Mouse (Mus musculus) kidney, postnatal 0 days (tissue): ENCODE measurements around the gene Mlph. TPM values are rescaled to one million over a fixed set of nuclear protein-coding genes. Genes with fewer than 3 reads are reported as not detected.

Experiments
- ATAC-seq: fragments of 200-750 bp; cut with Nextera tagmentation; replicated peaks from 2 replicates; pipeline ENCODE4 v1.8.0; 2017; ENCODE audit warnings: low read depth, moderate number of reproducible peaks, moderate TSS enrichment, moderate library complexity; ENCODE audit not compliant: low FRiP score
- DNase-seq: peaks from one replicate; pipeline ENCODE4 v3.0.0-alpha.2; 2016; ENCODE audit warnings: low spot score
- H3K27ac ChIP-seq: fragments of 300-500 bp; sonication (generic); 2 replicates; pipeline ENCODE4 v1.5.1; 2014; ENCODE audit warnings: mild to moderate bottlenecking
- H3K27me3 ChIP-seq: fragments of 300-500 bp; sonication (generic); 2 replicates; pipeline ENCODE4 v1.6.1; 2014; ENCODE audit warnings: low read length, mixed read lengths; ENCODE audit not compliant: insufficient read depth
- H3K36me3 ChIP-seq: fragments of 300-500 bp; sonication (generic); 2 replicates; pipeline ENCODE4 v1.6.1; 2014; ENCODE audit warnings: low read length, mixed read lengths; ENCODE audit not compliant: insufficient read depth
- H3K4me1 ChIP-seq: fragments of 300-500 bp; sonication (generic); replicated peaks from 2 replicates; pipeline ENCODE4 v1.6.1; 2014; ENCODE audit warnings: antibody characterized with exemption, low read length, mixed read lengths; ENCODE audit not compliant: insufficient read depth
- H3K4me2 ChIP-seq: fragments of 300-500 bp; sonication (generic); 2 replicates; pipeline ENCODE4 v1.6.1; 2014; ENCODE audit warnings: mild to moderate bottlenecking, low read length, moderate library complexity, mixed read lengths
- H3K4me3 ChIP-seq: fragments of 300-500 bp; sonication (generic); replicated peaks from 2 replicates; pipeline ENCODE4 v1.5.1; 2014; ENCODE audit warnings: low read depth, low read length
- H3K9ac ChIP-seq: fragments of 300-500 bp; sonication (generic); 2 replicates; pipeline ENCODE4 v1.6.1; 2014; ENCODE audit warnings: low read depth, low read length
- H3K9me3 ChIP-seq: fragments of 300-500 bp; sonication (generic); replicated peaks from 2 replicates; pipeline ENCODE4 v1.6.1; 2016; ENCODE audit warnings: low read length, inconsistent platforms, mixed read lengths
- CTCF ChIP-seq: IDR thresholded peaks from 2 replicates; pipeline ENCODE4 v1.5.1; 2016; ENCODE audit warnings: antibody characterized with exemption, low read depth, mild to moderate bottlenecking, moderate library complexity
- WGBS: fragments of 180-500 bp; shearing (Covaris S2); extraction: QIAGEN DNeasy Blood & Tissue Kit; methylation state at CpG from one replicate; pipeline ENCODE4 v1.1.7; 2014; 5-methylcytosine and 5-hydroxymethylcytosine counted together
- polyA plus RNA-seq: library from polyadenylated mRNA; unstranded; fragments of >200 nt; fragmentation: Nextera tagmentation; extraction: Ambion mirVana; gene quantifications from 2 replicates; pipeline ENCODE4 v1.2.1, GENCODE M21; 2015

The Mlph gene
- polyA plus RNA-seq, 1 experiment from 2014 or later: 0.34 TPM

DNA sequence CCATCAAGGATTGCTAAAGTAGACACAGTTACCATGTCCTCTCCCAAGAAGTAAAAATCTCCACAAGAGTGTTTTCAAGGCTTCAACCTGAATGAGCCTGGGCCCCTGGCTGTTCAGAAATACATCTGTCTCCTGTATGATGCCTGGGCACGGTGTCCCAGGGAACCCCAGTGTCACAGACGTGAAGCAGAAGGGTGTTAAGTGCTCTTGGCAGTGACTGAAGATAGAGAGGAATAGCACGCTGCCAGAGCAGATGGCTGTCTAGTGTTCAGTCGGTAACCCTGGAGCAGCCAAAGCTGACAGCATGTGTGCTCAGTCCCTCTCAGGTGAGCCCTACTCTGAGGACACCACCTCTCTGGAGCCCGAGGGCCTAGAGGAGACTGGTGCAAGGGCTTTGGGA is 18.1 kb downstream of the Mlph start:
- H3K27ac ChIP-seq: no peak overlapping the region
- no peak overlapping the region for H3K9ac ChIP-seq
- no peak overlapping the region for H3K4me3 ChIP-seq
- H3K4me1 ChIP-seq: peaks cover 3% of the 10 kb centered on the region; the same call in 1 of the 2 replicates
- no peak overlapping the region for H3K4me2 ChIP-seq
- 75% methylated on average over 5 of the region's 5 CpGs for WGBS
- no peak for TF ChIP-seq CTCF
- no peaks in the 10 kb centered on the region for H3K9me3 ChIP-seq
- no peak for DNase-seq
- no peaks in the 10 kb centered on the region for H3K27me3 ChIP-seq
- ATAC-seq: no peak
- no peaks in the 10 kb centered on the region for H3K36me3 ChIP-seq

DNA sequence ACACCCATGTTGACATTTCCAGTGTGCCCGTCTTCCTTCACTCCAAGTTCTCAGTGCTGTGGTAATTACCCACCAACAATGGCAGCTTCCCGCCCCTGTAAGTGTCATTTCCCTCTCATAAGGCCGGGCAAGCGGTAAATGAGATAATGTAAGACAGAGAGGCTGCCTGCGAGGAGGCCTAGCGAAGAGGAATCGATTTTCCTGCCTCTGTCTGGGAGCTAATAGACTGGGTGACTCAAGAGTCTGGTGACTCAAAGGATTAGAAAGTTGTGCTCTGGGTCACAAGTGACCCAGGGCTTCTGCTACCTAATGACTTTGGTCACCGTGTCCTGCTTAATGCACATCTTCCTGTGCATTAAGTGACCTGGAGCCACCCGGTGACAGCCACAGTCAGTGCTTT is 22.1 kb downstream of the Mlph start:
- 65% methylated on average over 9 of the region's 9 CpGs for whole genome bisulfite sequencing
- Histone ChIP-seq H3K4me1 (no peaks in the 10 kb centered on the region), H3K36me3 (no peaks in the 10 kb centered on the region), H3K4me2 (no peak overlapping the region), H3K4me3 (no peak overlapping the region), H3K27ac (no peak overlapping the region), H3K9me3 (no peaks in the 10 kb centered on the region), H3K9ac (no peak overlapping the region), H3K27me3 (no peaks in the 10 kb centered on the region)
- no peak for TF ChIP-seq CTCF
- ATAC-seq (no peak), DNase-seq (no peak)

DNA sequence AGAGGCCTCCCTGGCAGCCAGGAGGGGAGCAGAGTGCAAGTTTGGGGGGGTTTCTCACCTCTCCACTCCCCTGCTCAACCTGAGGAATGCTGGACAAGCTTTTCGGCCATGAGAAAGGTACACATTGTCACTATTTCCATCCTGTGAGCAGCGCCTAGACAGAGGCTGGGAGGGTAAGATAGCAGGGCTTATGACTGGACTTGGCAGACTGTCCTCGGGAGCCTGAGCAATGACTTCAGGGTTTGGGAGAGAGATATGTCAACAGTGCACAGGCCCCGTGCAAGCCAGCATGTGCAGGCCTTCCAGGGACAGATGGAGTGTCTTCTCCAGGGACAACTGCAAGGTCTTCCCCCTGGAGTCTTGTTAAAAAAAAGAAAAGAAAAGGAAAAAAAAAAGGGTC is 25.1 kb downstream of the Mlph start:
- Histone ChIP-seq H3K9ac (no peak overlapping the region), H3K27me3 (no peaks in the 10 kb centered on the region), H3K4me1 (no peaks in the 10 kb centered on the region), H3K36me3 (no peaks in the 10 kb centered on the region), H3K4me3 (no peak overlapping the region), H3K9me3 (no peaks in the 10 kb centered on the region), H3K27ac (no peak overlapping the region), H3K4me2 (no peak overlapping the region)
- WGBS: 85% methylated on average over 4 of the region's 4 CpGs
- DNase-seq: no peak
- no peak for TF ChIP-seq CTCF
- no peak for ATAC-seq

DNA sequence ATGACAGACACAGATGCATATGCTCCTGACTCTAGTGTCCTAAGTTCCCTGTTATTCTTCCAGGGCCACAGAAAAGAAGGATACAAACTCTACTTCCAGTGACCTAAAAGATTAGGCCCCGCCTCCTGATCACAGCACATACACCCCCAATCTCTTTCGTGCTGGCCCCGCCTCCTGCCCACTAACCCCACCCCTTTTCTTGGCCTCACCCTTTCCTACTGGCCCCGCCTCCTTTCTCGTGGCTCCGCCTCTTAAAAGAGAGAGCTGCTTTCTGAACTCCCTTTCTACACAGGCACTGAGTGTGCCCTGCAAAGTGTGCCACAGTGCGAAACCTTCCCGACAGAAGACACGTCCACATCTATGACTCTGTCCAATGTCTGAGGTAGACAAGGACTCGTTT is 30.3 kb downstream of the Mlph start:
- Histone ChIP-seq H3K4me1 (no peaks in the 10 kb centered on the region), H3K9me3 (no peaks in the 10 kb centered on the region), H3K27me3 (no peaks in the 10 kb centered on the region), H3K36me3 (no peaks in the 10 kb centered on the region), H3K4me2 (no peak overlapping the region), H3K4me3 (no peak overlapping the region), H3K27ac (no peak overlapping the region), H3K9ac (no peak overlapping the region)
- no peak for TF ChIP-seq CTCF
- WGBS: 66% methylated on average over 10 of the region's 10 CpGs
- ATAC-seq (no peak), DNase-seq (no peak)

DNA sequence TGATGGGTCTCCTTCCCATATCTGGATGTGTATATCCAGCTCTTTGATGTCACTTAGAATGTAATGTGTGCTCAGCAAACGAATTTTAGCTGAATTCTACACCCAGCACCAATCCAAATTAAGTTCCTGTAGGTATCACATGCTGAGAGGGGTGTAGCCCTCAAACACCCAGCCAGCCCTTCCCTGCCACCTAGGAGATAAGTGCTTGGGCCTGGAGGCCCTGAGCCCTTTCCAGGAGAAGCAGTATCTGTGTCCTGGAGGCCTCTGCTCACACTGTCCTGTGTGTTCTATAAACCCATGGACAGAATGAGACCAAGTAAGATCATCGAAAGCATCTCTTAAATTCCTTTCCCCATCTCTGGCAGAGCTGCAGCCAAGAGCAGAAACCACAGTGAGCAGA is 32.4 kb downstream of the Mlph start:
- Histone ChIP-seq H3K4me1 (no peaks in the 10 kb centered on the region), H3K27me3 (no peaks in the 10 kb centered on the region), H3K4me3 (no peak overlapping the region), H3K9me3 (no peaks in the 10 kb centered on the region), H3K4me2 (no peak overlapping the region), H3K9ac (no peak overlapping the region), H3K27ac (no peak overlapping the region), H3K36me3 (no peaks in the 10 kb centered on the region)
- ATAC-seq: no peak
- no peak for DNase-seq
- no peak for TF ChIP-seq CTCF
- WGBS: 64% methylated on average over 2 of the region's 2 CpGs

DNA sequence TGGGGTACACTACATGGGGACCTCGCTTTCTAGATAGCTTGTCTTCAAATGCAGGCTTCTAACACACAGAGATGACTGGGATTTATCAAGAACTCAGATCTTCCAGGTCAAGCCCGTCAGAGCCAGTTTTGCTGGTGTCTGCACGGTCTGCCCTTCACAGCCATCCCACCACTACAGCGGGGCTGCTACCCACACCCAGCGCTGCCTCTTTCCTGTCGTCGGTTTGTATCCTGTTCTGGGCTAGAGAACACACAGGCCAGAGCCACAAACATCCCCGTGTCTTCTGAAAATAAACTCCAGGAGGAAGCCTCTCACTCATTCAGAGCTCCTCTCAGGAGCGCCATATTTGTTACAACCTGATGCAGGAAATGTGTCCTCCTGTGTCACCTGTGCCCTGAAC is 34.4 kb downstream of the Mlph start:
- H3K4me3 ChIP-seq: no peak overlapping the region
- H3K9me3 ChIP-seq: no peaks in the 10 kb centered on the region
- no peak overlapping the region for H3K27ac ChIP-seq
- DNase-seq (no peak), ATAC-seq (no peak)
- H3K9ac ChIP-seq: no peak overlapping the region
- H3K36me3 ChIP-seq: no peaks in the 10 kb centered on the region
- no peaks in the 10 kb centered on the region for H3K27me3 ChIP-seq
- no peak for TF ChIP-seq CTCF
- no peak overlapping the region for H3K4me2 ChIP-seq
- WGBS: 54% methylated on average over 9 of the region's 9 CpGs
- no peaks in the 10 kb centered on the region for H3K4me1 ChIP-seq

DNA sequence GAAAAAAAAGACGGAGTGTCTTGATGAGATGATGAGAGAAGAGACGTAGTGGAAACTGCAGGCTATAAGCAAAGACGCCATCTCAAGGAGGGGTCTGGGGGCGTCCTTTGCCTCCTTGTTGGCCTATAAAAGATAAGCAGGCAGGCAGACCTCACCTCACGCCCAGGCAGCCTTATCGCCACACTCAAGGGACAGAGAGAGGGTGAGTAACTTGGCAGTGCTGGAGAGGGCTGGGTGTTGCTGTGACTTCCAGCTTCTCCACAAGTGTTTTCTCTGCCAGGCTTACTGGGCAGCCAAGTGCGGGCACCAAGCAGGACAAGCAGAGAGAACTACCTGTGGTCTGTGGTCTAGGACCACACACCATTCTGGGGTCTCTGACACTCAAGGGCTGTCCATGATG is 36.8 kb downstream of the Mlph start:
- H3K36me3 ChIP-seq: no peaks in the 10 kb centered on the region
- DNase-seq: no peak
- no peak for TF ChIP-seq CTCF
- 81% methylated on average over 7 of the region's 7 CpGs for WGBS
- no peak for ATAC-seq
- H3K9me3 ChIP-seq: no peaks in the 10 kb centered on the region
- no peak overlapping the region for H3K4me2 ChIP-seq
- no peak overlapping the region for H3K4me3 ChIP-seq
- no peak overlapping the region for H3K9ac ChIP-seq
- H3K27ac ChIP-seq: no peak overlapping the region
- H3K4me1 ChIP-seq: no peaks in the 10 kb centered on the region
- H3K27me3 ChIP-seq: no peaks in the 10 kb centered on the region
